Mouse (Mus musculus) bone marrow, adult 2 months (tissue): ENCODE measurements around the gene Gsta4.

Source experiments
- CTCF ChIP-seq: fragments of 200-500 bp; IDR thresholded peaks from 2 replicates; pipeline ENCODE4 v1.5.1; 2011; ENCODE audit warnings: low read length, control low read depth; ENCODE audit not compliant: control insufficient read depth, insufficient read depth
- POLR2A ChIP-seq: fragments of 200-500 bp; IDR thresholded peaks from 2 replicates; pipeline ENCODE4 v1.6.1; 2011; ENCODE audit warnings: low read depth, mild to moderate bottlenecking, control low read depth, low read length, borderline replicate concordance; ENCODE audit not compliant: control insufficient read depth

DNA sequence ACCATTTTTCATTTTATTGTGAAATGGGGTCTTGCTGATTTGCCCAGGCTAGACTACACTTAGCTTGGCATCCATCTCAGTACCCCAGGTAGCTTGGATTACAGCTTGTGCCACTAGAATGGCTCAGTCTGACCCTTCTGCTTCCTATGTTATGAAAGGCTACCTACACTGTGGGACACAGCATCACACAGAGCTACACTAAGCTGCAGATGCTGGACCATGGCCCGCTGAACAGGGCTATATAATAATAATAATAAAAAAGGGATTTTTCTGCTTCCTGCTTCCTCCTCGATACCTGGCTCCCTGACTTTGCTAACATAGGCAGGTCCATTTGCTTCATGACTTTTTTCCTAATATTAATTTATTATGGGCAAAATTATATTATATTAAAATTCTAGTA, 41.8 kb downstream of the Gsta4 start:
- no peak for TF ChIP-seq CTCF
- no peak for TF ChIP-seq POLR2A
